Mouse (Mus musculus) heart, postnatal 0 days (tissue): ENCODE data around the gene Map3k19. TPM values are rescaled to one million over a fixed set of nuclear protein-coding genes. Genes with fewer than 3 reads are reported as not detected.

ENCODE experiments used
- ATAC-seq: fragments of 200-750 bp; cut with Nextera tagmentation; 2 replicates; pipeline ENCODE4 v1.8.0; 2017; ENCODE audit warnings: low read depth, moderate number of reproducible peaks, moderate library complexity; ENCODE audit not compliant: insufficient read depth
- DNase-seq: peaks from one replicate; pipeline ENCODE4 v3.0.0-alpha.2; 2016; ENCODE audit warnings: low spot score
- H3K27ac ChIP-seq: fragments of 300-500 bp; sonication (generic); 2 replicates; pipeline ENCODE4 v1.5.1; 2014; ENCODE audit warnings: low read depth, mild to moderate bottlenecking
- H3K27me3 ChIP-seq: fragments of 300-500 bp; sonication (generic); 2 replicates; pipeline ENCODE4 v1.6.1; 2014; ENCODE audit warnings: low read length, mixed read lengths; ENCODE audit not compliant: control insufficient read depth, insufficient read depth
- H3K36me3 ChIP-seq: fragments of 300-500 bp; sonication (generic); replicated peaks from 2 replicates; pipeline ENCODE4 v1.6.1; 2014; ENCODE audit warnings: low read length, mixed read lengths; ENCODE audit not compliant: control insufficient read depth, insufficient read depth
- H3K4me1 ChIP-seq: fragments of 300-500 bp; sonication (generic); 2 replicates; pipeline ENCODE4 v1.6.1; 2014; ENCODE audit warnings: antibody characterized with exemption; ENCODE audit not compliant: control insufficient read depth, insufficient read depth
- H3K4me2 ChIP-seq: fragments of 300-500 bp; sonication (generic); 2 replicates; pipeline ENCODE4 v1.6.1; 2014; ENCODE audit warnings: low read depth, mild to moderate bottlenecking, low read length, moderate library complexity
- H3K4me3 ChIP-seq: fragments of 300-500 bp; sonication (generic); 2 replicates; pipeline ENCODE4 v1.5.1; 2014; ENCODE audit warnings: low read depth, low read length
- H3K9ac ChIP-seq: fragments of 300-500 bp; sonication (generic); replicated peaks from 2 replicates; pipeline ENCODE4 v1.6.1; 2014; ENCODE audit warnings: low read depth, low read length, mixed read lengths
- H3K9me3 ChIP-seq: fragments of 300-500 bp; sonication (generic); replicated peaks from 2 replicates; pipeline ENCODE4 v1.6.1; 2016; ENCODE audit warnings: low read length; ENCODE audit not compliant: control insufficient read depth
- CTCF ChIP-seq: IDR thresholded peaks from 2 replicates; pipeline ENCODE4 v1.5.1; 2016; ENCODE audit warnings: antibody characterized with exemption, control low read depth, low read depth
- EP300 ChIP-seq: IDR thresholded peaks from 2 replicates; pipeline ENCODE4 v1.6.1; 2016; ENCODE audit warnings: antibody characterized with exemption, low read depth
- WGBS: fragments of 180-500 bp; shearing (Covaris S2); extraction: QIAGEN DNeasy Blood & Tissue Kit; methylation state at CpG from one replicate; pipeline ENCODE4 v1.1.7; 2014; 5-methylcytosine and 5-hydroxymethylcytosine counted together
- polyA plus RNA-seq: library from polyadenylated mRNA; unstranded; fragments of >200 nt; fragmentation: Nextera tagmentation; extraction: Ambion mirVana; gene quantifications from 2 replicates; pipeline ENCODE4 v1.2.1, GENCODE M21; 2015
- total RNA-seq: library from RNA; depleted of rRNA; stranded (reverse); fragments of >200 nt; gene quantifications from 2 replicates; pipeline ENCODE4 v1.2.3, GENCODE M21; 2014; ENCODE audit warnings: low replicate concordance

Gene Map3k19
- total and polyA plus RNA-seq, 2 experiments from 2014 or later = not detected

DNA sequence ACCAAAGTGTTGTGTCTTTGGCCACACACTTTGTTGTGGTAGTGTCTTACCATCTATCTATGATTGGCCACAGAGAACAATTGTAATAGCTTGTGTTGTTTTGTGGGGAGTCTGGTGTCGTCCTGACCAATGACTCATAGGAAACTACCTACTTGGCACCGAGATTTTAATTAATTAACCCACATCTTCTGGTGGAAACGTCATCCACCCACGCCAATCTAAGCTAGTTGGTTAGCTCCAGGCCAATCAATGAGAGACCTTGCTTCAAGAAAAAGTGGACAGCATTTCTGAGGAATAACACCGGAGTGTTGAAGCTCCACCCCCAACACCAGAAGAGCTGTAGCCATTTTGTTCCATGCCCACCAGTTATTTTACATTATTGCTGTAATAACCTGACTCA is 7.1 kb upstream of the Map3k19 start:
- DNase-seq (no peak), ATAC-seq (no peak)
- no peaks in the 10 kb centered on the region for H3K4me1 ChIP-seq
- no peak overlapping the region for H3K27ac ChIP-seq
- H3K4me2 ChIP-seq = no peak overlapping the region
- no peak overlapping the region for H3K9ac ChIP-seq
- no peaks in the 10 kb centered on the region for H3K27me3 ChIP-seq
- no peak overlapping the region for H3K4me3 ChIP-seq
- no peaks in the 10 kb centered on the region for H3K36me3 ChIP-seq
- no peaks in the 10 kb centered on the region for H3K9me3 ChIP-seq
- TF ChIP-seq CTCF = no peak
- no peak for TF ChIP-seq EP300
- 79% methylated on average over 5 of the region's 5 CpGs for WGBS

DNA sequence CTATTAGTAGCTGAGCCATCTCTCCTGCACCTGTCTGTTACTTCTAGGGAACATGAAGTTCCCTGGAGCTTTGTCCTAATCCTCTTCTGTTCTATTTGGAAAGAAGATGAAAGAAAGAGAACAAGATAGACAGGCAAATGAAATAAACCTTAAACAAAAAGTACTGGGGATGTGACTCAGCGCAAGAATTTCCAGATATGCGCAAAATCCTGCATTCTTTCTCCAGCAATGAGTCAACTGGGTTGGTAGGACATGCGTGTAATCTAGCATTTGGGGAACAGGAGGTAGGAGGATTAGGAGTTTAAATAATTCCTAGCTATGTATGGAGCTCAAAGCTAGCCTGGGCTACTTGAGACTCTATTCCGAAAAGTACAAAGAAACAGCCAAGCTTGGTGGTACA is 5.7 kb upstream of the Map3k19 start:
- H3K9ac ChIP-seq = no peak overlapping the region
- H3K27ac ChIP-seq = no peak overlapping the region
- DNase-seq = no peak
- no peaks in the 10 kb centered on the region for H3K27me3 ChIP-seq
- 89% methylated on average over 4 of the region's 4 CpGs for WGBS
- H3K9me3 ChIP-seq = no peaks in the 10 kb centered on the region
- H3K36me3 ChIP-seq = no peaks in the 10 kb centered on the region
- no peak for ATAC-seq
- H3K4me1 ChIP-seq = no peaks in the 10 kb centered on the region
- no peak overlapping the region for H3K4me2 ChIP-seq
- TF ChIP-seq EP300 (no peak), CTCF (no peak)
- H3K4me3 ChIP-seq = no peak overlapping the region

DNA sequence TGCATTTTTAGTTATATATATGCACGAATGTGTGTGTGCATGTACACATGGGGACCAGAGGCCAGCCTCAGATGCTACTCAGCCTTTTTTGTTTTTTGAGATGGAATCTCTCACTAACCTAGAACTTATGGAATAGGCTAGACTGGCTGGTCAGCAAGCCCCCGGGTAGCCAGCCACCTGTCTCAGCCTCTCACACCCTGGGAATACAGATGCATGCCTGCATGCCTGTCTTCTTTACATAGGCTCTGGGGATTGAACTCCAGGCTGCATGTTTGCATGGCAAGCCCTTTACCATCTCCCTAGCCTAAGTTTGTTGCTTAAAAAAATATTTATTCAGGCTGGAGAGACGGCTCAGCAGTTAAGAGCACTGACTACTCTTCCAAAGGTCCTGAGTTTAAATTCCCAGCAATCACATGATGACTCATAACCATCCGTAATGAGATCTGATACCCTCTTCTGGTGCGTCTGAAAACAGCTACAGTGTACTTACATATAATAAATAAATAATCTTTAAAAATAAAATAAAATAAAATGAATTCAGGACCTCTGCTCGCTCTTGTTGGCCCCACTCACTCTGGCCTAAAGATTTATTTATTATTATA is 5.1 kb upstream of the Map3k19 start:
- H3K4me1 ChIP-seq = no peaks in the 10 kb centered on the region
- no peaks in the 10 kb centered on the region for H3K9me3 ChIP-seq
- no peaks in the 10 kb centered on the region for H3K36me3 ChIP-seq
- no peaks in the 10 kb centered on the region for H3K27me3 ChIP-seq
- no peak overlapping the region for H3K9ac ChIP-seq
- H3K27ac ChIP-seq = no peak overlapping the region
- H3K4me2 ChIP-seq = no peak overlapping the region
- ATAC-seq = no peak
- DNase-seq = no peak
- H3K4me3 ChIP-seq = no peak overlapping the region
- 68% methylated on average over 6 of the region's 6 CpGs for WGBS
- no peak for TF ChIP-seq EP300

DNA sequence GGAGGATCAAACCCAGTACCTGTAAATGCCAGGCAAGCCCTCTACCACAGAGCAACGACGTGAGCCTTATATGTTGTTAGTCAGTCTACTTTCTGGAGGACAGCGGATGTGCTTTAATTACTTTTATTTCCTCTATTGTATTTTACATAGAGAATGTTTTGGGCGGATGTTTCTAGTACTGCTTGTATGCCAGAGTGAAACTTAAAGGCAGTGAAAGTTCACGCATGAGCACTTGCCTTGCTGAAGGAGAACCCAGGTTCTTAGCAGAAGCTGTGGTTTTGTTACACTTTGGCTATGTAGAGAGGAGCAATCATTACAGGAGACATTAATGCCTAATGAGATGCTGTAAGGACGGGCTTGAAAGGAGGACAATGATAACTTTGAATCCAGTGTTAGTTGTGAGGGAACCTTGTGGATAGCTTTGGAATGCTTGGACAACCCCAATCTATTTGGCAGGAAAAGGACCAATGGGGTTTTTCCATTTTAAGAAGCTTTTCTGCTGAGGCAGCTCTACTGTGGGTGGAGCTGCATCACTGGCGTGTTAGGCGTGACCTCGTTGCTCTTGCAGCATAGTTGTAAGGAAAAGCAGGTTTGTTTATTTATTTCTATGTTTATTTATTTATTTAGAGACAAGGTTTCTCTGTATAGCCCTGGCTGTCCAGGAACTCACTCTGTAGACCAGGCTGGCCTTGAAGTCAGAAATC is 4.3 kb upstream of the Map3k19 start:
- Histone ChIP-seq H3K4me3 (no peak overlapping the region), H3K27ac (no peak overlapping the region), H3K4me2 (no peak overlapping the region), H3K9ac (no peak overlapping the region), H3K9me3 (no peaks in the 10 kb centered on the region), H3K27me3 (no peaks in the 10 kb centered on the region), H3K4me1 (no peaks in the 10 kb centered on the region), H3K36me3 (no peaks in the 10 kb centered on the region)
- 74% methylated on average over 9 of the region's 9 CpGs for WGBS
- TF ChIP-seq CTCF = no peak
- TF ChIP-seq EP300 = no peak
- DNase-seq (no peak), ATAC-seq (no peak)

DNA sequence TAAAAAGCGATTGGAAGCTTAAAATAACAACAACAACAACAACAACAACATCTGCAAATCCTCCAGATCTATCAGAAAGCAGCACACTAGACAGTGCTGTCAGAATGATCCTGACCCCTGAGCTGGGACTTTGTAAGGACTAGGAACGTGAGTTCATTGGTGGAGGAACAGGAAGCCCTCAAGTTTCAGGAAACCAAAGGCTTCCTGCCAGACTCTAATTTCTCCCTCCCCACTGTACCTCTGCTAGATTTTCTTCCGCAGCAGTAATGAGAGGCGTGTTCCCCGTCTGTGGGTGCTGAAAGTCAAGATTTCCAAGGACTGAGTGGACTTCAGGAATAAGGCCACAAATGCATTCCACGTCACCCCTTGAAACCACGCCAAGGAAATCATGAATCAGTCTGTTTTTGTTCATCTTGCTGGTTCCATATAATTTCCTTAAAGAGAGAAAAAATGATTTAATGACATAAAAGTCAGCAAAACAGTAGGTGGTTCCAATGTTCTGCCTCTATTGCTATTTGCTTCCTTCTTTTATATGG is 4.7 kb downstream of the Map3k19 start:
- H3K36me3 ChIP-seq = no peaks in the 10 kb centered on the region
- H3K27ac ChIP-seq = no peak overlapping the region; the same call in 1 of the 2 replicates
- DNase-seq (no peak), ATAC-seq (no peak)
- no peaks in the 10 kb centered on the region for H3K4me1 ChIP-seq
- H3K9me3 ChIP-seq = peaks cover 6% of the 10 kb centered on the region; the same call in 1 of the 2 replicates
- H3K9ac ChIP-seq = no peak overlapping the region
- no peaks in the 10 kb centered on the region for H3K27me3 ChIP-seq
- TF ChIP-seq EP300 (no peak), CTCF (no peak)
- no peak overlapping the region for H3K4me2 ChIP-seq
- 50% methylated on average over 7 of the region's 7 CpGs for WGBS
- H3K4me3 ChIP-seq = no peak overlapping the region
